Mouse (Mus musculus) gastrocnemius, adult 2 months (tissue): Measurements from ENCODE around the gene Cfap43. TPM values are rescaled to one million over a fixed set of nuclear protein-coding genes. Genes with fewer than 3 reads are reported as not detected.
A peak's percentile ranks its signal among the peaks of the same experiment; 100 is the strongest.

Source experiments
- DNase-seq: peaks from one replicate; pipeline ENCODE4 v3.0.0; 2022
- H3K27ac ChIP-seq: fragments of 200-600 bp; 2 replicates; pipeline ENCODE4 v1.8.1; 2022; ENCODE audit warnings: mild to moderate bottlenecking
- H3K4me3 ChIP-seq: fragments of 200-600 bp; 2 replicates; pipeline ENCODE4 v1.8.1; 2022; ENCODE audit warnings: mild to moderate bottlenecking, moderate library complexity
- CTCF ChIP-seq: fragments of 200-600 bp; IDR thresholded peaks from 2 replicates; pipeline ENCODE4 v1.8.1; 2022; ENCODE audit warnings: antibody characterized with exemption, mild to moderate bottlenecking, moderate library complexity
- intact Hi-C: fragments of 180-260 bp; cut with DNase I; formaldehyde crosslinking; loops from one replicate; pipeline ENCODE4 v1.15.1; 2025
- long read RNA-seq, 2 experiments: library from polyadenylated mRNA; stranded (forward); transcript quantifications; one replicate each; pipeline ENCODE4 v2.0.0; 2021
- total RNA-seq, 2 experiments: library from RNA; stranded (reverse); gene quantifications; 2 replicates each; pipeline ENCODE4 v1.2.3; 2021

Cfap43 gene
- total RNA-seq: under 1 TPM in 1 of 2 experiments, not detected in 1; 0.11 TPM
- long read RNA-seq, experiment 1: 0 reads
- long read RNA-seq, experiment 2: 0 reads

DNA sequence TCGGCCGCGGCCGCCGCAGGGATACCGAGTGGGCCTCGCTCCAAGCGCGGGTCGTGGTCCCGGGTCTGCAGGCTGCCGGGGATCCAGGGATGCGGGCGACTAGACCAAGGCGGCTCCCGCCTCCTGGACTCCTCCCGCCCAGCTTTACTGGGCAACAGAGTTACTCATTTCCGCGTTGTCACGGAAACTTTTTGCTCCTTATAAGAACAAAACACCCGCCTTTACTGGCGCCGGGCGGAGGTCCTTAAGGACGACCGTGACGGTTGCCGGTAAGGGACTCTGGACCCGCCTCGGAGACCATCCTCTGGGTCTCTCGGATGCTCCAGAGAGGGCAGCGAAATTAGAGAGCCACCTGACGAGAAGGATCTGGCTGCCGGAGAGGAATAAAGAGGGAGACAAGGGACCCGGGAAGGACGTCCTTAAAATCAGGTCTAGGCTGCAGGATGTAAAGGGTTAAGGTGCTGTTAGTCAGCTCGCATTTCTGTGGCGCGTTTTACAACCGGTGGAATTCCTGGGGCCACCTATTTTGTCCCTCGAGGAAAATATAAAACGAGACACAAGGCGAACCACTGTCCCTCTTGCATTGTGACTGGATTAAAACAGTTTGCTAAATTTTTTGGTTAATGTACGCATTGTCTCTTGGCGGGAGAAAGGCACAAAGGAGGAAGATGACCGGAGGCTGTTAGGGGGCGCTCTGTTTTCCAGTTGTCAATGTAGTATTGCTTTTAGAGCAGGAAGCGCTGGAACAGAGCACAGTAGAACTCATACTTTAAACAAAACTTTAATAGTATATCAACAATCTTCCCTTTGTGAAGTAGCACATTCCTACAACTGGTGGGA lies at the start of gene Cfap43, which contains the start of gene Itprip:
Gene Cfap43 (minus strand): TSS at position 162 of the 840 bp plus-strand sequence.
Gene Itprip (minus strand): TSS at position 174 of the 840 bp plus-strand sequence.
- TF ChIP-seq CTCF: peak; percentile 54
- intact Hi-C loops: no loop called here
- peak; percentile 80 for DNase-seq
- H3K4me3 ChIP-seq: peak within 1 kb of the TSS; percentile 81
- H3K27ac ChIP-seq: peak within 1 kb of the TSS; percentile 90

DNA sequence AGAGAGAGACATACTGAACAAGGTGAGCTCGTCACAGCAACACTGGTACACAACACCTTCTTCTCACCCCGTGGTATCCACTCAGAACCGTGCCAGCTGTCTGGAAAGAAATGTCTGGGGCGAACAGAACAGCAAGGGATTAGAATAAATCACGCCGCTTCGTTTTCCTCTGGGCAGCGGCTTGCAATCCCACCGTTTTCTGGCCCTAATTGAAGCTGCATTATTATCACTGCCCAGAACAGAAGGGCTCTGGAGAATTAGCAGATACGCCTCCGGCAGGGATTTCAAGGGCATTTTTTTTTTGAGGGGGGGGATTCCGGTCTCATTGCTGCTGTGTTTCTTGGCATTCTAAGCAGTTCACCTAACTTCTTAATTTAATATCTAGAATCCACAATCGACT lies 39.1 kb upstream of the Cfap43 start:
- TF ChIP-seq CTCF: no peak
- intact Hi-C loops: no loop called here
- no peak overlapping the region for H3K27ac ChIP-seq
- DNase-seq: no peak
- no peak overlapping the region for H3K4me3 ChIP-seq

GRCm38 (mm10) chr19:47953169-47953568 lies 34.1 kb upstream of the Cfap43 start:
- H3K27ac ChIP-seq: no peak overlapping the region
- no peak overlapping the region for H3K4me3 ChIP-seq
- intact Hi-C loops: no loop called here
- DNase-seq: no peak
- no peak for TF ChIP-seq CTCF

- TF ChIP-seq CTCF: no peak
- no peak for DNase-seq
- Histone ChIP-seq H3K27ac (no peak overlapping the region), H3K4me3 (no peak overlapping the region)
- intact Hi-C loops: no loop called here
Observed at GRCm38 (mm10) chr19:47950946-47951345, 31.9 kb upstream of the Cfap43 start.

DNA sequence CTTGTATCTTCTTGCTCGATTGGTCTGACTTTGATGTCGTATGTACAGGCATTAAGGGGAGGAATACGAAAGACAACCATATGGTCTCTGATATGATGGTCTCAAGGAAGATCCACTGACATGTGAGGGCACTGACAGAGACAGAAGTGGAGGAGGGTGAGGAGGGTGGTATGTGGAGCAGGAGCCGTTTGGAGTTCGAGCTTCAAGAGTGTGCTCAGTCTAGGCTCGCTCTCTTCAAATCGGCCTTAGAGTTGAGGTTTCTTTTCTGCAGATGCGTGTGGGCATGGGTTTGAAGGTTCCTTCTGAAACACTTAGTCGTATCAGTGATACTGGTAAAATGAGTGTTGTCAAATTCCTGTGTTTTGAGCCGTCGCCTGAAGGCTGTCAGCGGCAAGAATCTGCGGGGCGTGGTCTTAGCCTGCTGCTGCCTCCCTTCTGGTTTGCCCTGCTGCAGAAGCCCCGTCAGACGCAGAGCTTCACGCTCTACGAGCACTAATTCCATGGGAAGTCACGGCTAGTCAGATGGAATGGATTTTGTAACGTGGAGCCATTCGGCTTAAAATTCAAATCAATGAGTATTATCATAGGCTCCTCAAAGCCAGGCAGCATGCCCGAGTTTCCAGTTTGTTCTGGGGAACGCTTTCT lies 27.9 kb upstream of the Cfap43 start:
- no peak for DNase-seq
- Histone ChIP-seq H3K4me3 (no peak overlapping the region), H3K27ac (no peak overlapping the region)
- no peak for TF ChIP-seq CTCF
- intact Hi-C loops: no loop called here

- Histone ChIP-seq H3K27ac (no peak overlapping the region), H3K4me3 (no peak overlapping the region)
- intact Hi-C loops: no loop called here
- DNase-seq: no peak
- no peak for TF ChIP-seq CTCF
Observed at GRCm38 (mm10) chr19:47939361-47939760, 20.3 kb upstream of the Cfap43 start.

GRCm38 (mm10) chr19:47937443-47938406 lies 18.6 kb upstream of the Cfap43 start, which contains the start of gene Cfap58:
Cfap58 (plus strand) TSS chr19:47937675.
- Histone ChIP-seq H3K4me3 (peak within 1 kb of the TSS; percentile 65), H3K27ac (no peak within 1 kb of the TSS)
- TF ChIP-seq CTCF: no peak; the same call in 1 of the 2 replicates
- DNase-seq: peak; percentile 45
- intact Hi-C loops: no loop called here

GRCm38 (mm10) chr19:47936938-47937337 lies 17.9 kb upstream of the Cfap43 start:
- no peak for DNase-seq
- TF ChIP-seq CTCF: no peak
- H3K27ac ChIP-seq: no peak overlapping the region
- peak overlapping the region; percentile 65; the same call in 1 of the 2 replicates for H3K4me3 ChIP-seq
- intact Hi-C loops: no loop called here

GRCm38 (mm10) chr19:47936490-47936889 lies 17.4 kb upstream of the Cfap43 start:
- DNase-seq: no peak
- intact Hi-C loops: no loop called here
- no peak overlapping the region for H3K4me3 ChIP-seq
- no peak for TF ChIP-seq CTCF
- no peak overlapping the region for H3K27ac ChIP-seq

DNA sequence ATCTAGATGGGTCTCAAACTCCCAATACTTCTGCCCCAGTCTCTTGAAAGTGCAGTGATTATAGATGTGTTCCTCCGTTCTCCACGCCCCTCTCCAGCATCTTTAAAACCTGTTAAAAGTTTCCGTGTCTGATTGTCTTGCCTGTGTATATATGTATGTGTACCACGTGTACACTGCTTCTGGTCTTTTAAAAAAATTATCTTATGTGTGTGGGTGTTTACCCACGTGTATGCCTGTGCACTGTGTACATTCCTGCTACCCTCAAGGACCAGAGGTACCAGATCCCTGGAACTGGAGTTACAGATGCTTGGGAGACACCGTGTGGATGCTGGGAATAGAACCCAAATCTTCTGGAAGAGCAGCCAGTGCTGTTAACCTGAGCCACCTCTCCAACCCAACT lies 16.4 kb upstream of the Cfap43 start:
- intact Hi-C loops: no loop called here
- Histone ChIP-seq H3K4me3 (no peak overlapping the region), H3K27ac (no peak overlapping the region)
- no peak for DNase-seq
- TF ChIP-seq CTCF: no peak

DNA sequence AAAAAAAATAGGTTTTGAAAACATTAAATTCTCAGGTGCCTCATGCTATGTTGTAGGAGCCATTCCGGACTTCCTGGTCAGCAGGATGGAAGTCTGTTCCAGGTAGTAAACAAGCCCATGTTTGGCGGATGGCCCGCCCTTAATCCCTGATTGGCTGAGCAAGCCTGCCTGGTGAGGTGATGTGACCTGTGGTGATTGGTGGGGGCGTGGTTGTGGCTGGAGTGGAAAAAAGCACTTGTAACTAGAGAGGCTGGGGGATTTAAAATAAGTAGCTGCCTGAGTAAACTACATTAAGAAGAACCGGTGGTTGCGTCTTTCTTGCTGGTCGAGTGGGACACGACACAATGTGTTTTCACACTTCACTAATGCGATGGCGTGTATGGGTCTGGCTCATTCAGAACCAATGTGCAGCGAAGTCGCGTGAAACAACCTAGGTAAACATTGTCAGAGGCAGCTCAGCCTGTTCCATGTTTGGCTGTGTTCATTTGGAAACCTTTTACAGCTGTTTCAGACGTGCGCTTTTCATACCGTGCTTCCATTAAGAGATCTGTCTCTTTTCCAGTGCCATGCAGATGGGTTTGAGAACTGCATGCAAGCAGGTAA lies 15.7 kb upstream of the Cfap43 start:
- intact Hi-C loops: no loop called here
- no peak overlapping the region for H3K27ac ChIP-seq
- no peak for TF ChIP-seq CTCF
- no peak overlapping the region for H3K4me3 ChIP-seq
- no peak for DNase-seq

DNA sequence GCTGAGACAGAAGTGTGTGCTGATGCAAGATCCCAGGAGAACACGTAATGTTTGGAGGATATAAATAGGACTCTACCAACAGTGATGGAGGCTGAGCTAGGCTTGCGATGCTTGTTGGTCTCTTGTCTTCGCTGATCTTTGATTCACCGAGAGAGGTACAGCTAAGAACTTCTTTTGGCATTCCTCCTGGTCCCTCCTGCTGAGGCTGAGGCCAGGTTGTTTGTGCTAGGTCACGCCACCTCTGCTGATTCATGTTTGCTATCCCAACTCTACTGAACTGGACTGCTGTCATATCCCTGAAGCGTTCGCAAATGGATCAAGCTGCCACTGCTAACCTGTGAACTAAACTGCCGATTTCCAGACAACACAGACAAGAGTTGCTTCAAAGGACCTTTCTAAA lies 15.1 kb upstream of the Cfap43 start:
- H3K4me3 ChIP-seq: no peak overlapping the region
- intact Hi-C loops: no loop called here
- DNase-seq: no peak
- TF ChIP-seq CTCF: no peak
- H3K27ac ChIP-seq: no peak overlapping the region
